Mouse (Mus musculus): ENCODE measurements at regions not wholly inside any gene's neighbourhood (a gene's known extent, or its start where the extent isn't known, plus 50 kb on each side); places are given as distances from the start of the nearest gene placed in this dataset.

DNA sequence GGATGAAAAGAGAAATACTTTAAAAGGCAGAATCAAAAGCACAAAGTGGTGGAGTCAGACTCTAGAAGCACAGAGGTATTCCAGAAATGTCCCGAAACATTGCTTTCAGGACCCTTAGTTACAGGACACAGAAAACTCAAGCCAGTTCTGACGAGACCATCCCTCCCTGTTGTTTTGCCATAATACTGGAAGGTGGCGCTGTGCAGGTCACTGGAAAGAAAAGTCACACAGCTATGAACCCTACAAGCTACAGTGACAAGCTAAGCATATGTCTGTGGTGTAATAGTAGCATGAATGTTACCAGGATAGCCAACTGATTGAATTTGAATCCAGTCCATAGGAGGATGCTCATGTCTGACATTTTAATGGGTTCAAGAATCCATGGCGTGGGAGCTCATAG lies 117.4 kb upstream of the Cxxc4 start:
- TF ChIP-seq POLR2A (IDR thresholded peaks at IDR 0.05; ENCODE audit: low read depth, low read length) (no peak), CTCF (IDR thresholded peaks at IDR 0.05; ENCODE audit: extremely low read depth, insufficient read depth, insufficient read length, insufficient replicate concordance) (no peak)
